Mouse (Mus musculus): Measurements from ENCODE around the gene Snx25.
"Not testable (repeated sequence)": the region's sequence is repeated elsewhere in the genome, so short reads cannot be mapped to it uniquely, and the experiment has no call there.

Gene Snx25

DNA sequence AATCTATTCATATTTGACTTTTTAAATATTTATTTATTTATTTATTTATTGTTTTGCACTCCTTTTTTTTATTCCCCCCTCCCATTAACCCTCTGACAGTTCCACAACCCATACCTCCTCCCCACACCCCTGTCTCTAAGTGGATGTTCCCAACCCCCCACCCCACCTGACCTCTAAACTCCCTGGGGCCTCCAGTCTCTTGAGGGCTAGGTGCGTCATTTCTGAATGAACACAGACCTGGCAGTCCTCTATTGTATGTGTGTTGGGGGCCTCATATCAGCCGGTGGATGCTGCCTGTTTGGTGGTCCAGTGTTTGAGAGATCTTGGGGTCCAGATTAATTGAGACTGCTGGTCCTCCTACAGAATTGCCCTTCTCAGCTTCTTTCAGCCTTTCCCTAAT, 16.4 kb downstream of the Snx25 start:
- not testable (repeated sequence) for DNase-seq

DNA sequence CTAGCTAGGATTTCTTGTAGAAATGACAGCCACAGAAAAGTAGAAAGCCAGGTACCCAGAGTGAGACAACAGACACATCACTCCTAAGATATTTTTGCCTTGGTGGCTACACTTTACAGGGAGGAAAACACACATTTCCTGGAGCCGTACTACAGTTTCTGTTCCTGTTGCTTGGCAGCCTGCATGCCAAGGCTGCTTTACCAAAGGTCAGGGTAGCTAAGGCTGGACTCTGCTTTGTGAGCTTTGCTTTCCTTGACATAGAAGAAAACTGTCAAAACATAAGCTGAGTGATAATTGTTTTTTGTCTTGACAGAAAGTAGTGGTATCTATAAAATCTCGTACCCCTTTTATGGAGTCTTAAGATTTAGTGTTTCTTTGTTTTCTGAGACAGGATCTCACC, 21.5 kb downstream of the Snx25 start:
- no peak for DNase-seq

DNA sequence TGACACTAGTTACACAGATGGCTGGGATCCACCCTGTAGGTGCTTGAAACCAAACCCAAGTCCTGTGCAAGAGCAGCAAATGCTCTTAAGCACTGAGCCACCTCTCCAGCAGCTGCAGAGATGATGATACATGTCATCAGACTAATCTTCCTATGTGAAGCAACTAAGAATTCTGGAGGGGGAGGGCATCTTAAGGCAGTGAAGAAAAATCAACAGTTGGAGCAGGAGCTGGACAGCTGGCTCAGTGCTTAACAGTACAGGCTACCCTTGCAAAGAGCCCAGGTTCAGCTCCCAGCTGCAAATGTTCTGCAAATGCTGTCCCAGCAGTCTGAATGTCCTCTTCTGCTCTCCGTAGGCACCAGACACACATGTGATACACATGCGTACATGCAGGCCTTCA, 29.5 kb downstream of the Snx25 start:
- no peak for DNase-seq

DNA sequence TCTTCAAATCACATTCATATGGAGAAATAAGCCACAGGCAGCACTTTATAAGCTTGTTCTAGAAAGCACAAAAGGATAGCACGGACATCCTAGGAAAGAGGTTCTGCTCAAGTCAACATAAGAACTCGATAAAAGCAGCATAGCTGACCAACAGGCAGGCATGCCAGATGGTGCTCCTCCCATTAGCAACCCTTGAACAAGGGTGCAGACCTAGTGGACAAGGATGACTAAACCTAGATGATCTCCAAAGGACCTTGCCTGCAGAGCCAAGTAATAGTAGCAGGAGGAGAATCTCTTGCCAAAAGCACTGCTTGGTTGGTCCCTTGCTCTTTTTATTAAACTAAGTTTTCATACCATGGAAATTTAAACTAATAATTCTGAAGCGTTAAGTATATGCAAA, 32.8 kb downstream of the Snx25 start:
- no peak for DNase-seq

DNA sequence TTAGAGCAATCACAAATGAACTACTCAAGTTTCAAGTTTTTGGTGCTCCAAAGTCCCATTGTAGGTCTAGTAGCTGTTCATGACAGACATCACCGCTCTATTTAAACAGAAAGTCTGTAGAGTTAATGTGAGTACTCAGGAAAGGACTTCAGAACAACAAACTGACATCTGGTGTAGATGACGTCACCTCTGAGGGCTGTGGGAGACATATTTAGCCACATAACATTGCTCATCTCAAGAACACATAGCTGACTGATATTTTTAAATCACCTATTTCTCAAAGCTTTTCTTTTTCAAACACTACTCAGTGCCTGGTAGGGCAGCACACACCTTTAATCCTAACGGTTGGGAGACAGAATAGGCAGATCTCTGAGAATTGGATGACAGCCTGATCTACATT, 34.8 kb downstream of the Snx25 start:
- DNase-seq, result no peak

DNA sequence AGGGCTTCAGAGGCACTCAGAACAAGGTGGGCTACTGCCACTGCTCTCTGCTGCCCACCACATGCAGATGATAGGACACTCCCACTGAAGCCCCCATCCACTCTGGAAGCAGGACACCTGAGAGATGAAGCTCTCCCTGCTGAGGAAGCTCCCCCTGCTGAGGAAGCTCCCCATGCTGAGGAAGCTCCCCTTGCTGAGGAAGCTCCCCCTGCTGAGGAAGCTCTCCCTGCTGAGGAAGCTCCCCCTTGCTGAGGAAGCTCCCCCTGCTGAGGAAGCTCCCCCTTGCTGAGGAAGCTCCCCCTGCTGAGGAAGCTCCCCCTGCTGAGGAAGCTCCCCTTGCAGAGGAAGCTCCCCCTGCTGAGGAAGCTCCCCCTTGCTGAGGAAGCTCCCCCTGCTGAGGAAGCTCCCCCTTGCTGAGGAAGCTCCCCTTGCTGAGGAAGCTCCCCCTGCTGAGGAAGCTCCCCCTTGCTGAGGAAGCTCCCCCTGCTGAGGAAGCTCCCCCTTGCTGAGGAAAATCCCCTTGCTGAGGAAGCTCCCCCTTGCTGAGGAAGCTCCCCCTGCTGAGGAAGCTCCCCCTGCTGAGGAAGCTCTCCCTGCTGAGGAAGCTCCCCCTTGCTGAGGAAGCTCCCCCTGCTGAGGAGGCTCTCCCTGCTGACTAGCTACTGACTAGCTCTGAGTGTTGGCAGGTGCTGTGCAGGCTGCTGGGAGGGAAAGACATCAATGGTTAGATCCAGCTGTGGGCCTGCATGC, 38.4 kb downstream of the Snx25 start:
- DNase-seq, result not testable (repeated sequence)

DNA sequence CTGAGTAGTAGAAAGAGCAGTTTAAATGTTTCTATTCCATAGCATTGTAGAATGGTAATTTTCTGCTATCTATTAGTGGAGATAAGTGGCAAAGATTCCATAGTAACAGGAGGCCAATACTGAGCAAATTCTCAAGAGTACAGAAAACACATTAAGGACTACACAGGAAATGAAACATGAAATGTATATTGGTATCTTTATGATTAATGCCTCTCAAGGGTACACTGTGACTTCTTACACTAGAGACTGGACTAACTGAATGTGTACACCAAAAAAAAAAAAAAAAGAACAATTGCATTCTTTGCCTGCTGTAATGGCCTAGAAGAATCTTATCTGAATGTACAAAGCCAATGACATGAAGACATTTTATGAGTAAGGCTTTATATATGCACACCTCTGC, 44.3 kb downstream of the Snx25 start:
- DNase-seq, result no peak

DNA sequence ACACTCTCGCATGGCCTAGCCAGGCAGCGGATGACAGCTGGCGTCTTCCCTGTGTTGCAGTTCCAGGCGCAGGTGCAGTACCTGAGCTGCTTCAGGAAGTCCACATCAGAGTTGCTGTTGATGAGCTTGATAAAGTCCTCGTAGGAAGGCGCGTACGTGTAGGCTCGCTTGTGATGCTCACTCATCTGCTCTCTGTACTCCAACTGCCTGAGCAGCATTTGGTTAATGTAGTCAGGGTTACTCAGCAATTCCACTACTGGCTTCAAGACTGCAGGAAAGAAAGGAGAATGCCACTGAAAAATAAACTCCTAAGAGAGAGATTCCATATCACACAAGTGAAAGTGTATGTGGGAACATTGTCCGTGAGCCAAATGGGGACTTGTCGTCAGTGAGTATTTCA, 48.5 kb downstream of the Snx25 start:
- no peak for DNase-seq

DNA sequence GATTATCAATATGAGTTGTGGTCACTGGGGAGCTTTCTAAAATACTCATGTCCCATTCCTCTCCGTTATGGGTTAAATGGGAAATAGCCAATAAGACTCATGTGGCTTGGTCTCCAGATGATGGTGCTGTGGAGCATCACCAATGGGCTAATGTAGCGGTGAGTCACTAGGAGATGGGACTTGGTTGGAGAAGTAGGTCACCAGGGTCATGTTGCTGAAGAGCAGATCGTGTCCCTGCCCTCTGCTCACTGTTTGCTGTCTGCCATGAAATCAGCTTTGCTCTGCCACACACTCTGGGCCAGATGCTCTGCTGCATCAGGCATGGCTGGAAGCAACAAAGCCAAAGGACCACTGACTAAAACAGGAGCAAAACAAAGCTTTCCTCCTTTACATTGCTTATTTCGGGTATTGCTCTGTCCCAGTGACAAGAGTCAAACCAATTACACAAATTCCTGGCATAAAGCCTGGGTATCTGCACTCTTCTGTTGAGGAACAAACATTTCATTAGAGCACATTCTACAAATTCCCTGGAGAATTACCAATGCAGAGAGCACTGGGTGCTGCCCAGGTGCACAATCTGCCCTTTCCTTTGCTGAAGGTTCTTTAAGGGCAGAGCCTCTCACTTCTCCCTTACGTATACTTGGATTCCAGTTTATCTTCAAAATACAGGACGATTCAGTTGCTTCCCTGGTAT, 59.1 kb downstream of the Snx25 start:
- no peak for DNase-seq

DNA sequence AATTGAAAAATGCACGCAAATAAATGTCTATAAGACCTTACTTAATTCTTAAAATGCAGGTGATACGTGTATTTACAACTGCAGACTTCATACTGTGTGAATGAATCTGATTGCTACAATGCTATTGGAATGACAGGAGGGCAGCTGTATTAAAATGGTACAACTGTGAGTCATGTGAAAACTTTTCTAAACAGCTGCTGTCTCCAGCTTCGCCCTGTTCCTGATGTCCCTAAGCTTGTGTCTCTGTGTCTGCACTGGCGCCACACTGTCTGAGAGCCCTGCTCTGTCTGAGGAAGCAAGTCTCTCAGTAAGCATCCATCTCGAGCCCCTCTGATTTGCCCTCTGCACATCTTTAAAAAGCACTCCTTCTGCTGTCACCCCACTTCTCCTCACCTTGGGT, 68.8 kb downstream of the Snx25 start:
- no peak for DNase-seq

DNA sequence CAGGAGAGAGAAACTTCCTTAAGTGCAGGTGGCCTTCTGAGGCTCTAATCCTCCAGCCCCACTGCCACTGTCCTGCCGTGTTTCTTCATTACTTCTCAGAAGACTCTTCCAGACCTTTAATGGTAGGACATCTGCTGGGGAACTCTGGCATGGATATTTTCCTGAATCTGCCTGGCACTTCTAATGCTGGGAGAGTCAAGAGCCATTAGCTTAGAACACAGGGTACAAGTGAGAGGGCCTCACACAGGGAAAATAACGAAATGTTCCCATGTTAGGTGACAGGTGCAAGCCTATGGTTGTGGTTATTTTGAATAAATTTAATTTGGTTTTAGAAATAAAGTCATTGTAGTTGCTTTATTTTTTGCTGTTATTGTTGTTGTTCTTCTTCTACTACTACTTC, 70.9 kb downstream of the Snx25 start:
- DNase-seq, result no peak

DNA sequence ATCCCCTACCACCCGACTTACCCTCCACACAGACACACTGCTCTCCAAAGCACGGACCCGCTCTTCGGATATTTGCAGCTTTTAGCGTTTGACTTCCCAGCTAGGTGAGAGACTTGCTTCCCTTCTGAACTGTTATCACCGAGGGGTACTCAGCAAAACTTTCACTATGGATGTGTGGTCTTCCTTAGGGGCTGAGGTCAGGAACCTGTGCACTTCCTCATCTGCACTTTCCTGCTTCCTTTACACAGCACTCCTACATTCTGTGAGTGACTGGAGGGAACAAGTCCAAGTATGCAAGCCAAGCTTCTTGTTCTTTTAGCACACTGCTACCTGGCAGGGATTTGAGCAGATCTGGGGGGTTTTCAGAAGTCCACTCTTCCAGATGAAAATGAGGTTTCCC, 73.1 kb downstream of the Snx25 start:
- DNase-seq, result no peak

DNA sequence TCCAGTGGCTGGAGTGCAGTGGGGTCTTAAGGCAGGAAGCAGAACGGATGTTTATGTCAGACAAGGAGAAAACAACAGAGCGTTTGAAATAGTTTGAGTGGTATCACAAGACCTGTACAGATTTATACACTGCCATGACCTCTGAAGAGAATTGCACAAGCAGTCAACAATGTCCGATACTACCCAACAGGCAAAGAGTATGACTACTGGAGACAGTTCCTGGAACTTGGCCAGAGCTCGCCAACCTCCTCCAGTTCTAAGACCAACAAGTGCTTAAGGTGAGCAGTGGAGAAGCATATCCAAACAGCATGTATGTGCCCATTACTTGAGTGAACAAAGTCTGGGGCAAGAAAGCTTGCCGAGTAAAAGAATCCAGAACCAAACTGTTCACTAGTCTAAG, 76.7 kb downstream of the Snx25 start:
- DNase-seq, result no peak

DNA sequence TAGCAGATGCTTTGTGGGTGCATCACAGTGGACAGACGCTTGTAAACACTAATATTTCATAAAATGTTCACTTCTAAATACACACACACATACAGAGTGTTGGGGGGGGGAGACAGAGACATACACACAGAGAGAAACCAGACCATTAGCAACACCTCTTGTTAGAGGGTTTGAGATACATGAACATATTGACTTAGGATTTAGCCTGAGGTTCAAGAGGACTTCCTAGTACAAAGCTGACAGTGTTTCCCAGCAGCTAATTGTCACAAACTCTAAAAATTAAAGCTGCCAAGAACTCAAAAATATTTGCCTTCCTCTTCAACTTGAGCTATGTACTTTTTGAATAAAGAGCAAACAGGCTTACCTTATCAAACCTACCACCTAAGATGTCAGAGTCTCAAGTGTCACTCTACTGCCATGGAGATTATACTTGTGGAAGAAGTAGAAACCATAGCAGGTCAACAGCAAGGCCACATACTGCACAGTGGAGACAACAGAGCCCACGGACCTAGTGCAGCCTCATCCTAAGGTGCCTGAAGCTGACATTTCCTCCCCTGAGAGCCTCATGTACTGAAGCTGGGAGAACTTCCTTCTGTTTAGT, 78.3 kb downstream of the Snx25 start:
- DNase-seq, result no peak

DNA sequence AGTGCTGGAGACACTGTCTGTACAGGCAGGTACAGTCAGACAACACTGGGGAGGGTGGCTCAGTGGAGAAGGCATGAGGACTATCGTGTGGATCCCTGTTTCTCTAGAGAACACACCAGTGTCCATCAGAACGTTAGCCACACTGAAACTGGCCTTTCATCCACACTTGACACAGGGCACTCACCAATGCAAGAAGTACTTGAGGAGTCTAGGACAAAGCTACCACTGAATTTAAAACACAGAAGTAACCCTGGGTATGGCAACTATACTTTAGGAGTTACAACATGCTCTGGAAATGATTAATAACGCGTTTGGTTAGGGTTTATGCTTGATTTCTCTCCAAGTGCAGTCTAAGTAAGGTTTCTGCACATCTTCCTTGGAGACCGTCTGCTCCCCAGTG, 79.2 kb downstream of the Snx25 start:
- DNase-seq, result no peak

DNA sequence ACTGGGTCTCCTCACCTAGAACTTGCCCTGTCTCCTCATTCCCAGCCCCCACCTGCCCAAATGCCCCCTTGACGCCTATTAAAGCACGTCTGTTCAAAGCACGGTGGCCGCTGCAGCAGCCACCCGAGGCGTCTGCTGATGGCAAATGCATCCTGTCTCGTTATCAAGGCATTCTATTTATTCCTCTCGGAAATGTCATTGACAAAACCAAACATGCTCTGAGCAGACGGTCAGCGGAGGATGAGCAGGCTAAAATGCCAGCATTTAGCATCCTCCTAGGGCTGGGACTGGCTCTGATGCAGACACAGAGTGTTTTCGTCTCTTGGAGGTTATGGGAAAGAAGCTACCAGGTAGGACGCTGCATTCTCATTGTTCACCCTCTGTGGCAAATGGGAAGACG, 111.7 kb downstream of the Snx25 start:
- DNase-seq, result no peak

DNA sequence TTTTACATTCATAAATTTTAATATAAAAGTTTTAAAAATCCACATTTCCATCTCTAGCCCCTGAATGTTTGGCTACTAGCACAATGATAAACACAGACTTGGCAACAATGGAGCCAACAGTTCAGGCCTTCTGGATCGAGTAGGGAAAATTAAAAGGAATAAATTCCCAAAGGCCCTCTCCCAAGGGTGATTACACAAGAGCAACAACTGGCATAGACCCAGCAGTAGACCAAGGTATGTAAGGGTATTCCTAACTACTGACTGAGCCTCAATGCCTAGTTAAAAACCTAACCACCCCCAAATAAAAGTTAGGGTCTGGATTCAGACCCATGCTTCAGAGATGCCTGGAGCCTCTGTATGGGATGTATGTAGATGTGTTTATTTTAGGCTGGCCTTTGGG, 112.3 kb downstream of the Snx25 start:
- DNase-seq, result no peak

DNA sequence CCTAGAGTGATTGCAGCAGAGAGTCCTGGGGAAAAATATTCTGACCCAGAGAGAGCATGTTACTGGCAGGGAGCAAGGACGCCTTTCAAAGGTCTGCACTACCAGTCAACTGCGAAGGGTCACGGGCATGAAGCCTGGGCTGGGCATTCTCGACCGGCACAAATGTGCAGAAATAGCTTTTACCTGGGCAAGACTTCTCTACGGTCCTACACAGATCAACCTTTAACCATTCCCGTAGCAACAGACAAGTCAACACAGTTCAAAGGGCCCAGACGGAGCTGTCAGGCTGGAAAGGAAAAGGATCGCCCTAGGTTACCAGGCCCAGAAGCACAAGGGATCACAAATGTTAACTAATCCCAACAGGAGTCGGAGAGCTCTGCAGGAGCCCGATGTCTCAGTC, 115.7 kb downstream of the Snx25 start:
- no peak for DNase-seq

DNA sequence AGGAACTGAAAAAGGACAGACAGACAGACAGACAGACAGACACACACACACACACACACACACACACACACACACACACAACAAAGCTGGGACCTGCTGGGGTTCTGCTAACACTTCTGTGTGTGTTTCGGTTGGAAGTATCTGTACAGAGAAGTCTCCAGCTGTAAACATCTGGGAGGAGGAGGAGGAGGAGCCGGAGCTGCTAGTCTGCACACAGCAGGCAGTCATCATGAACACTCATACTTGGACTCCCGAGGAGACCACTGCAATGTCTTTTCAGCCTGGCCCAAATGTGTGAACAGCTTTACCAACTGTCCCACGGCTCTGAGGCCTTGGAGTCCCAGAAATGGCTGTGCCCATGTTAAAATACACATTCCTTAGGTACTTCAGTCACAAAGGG, 127.6 kb downstream of the Snx25 start:
- DNase-seq, result no peak

DNA sequence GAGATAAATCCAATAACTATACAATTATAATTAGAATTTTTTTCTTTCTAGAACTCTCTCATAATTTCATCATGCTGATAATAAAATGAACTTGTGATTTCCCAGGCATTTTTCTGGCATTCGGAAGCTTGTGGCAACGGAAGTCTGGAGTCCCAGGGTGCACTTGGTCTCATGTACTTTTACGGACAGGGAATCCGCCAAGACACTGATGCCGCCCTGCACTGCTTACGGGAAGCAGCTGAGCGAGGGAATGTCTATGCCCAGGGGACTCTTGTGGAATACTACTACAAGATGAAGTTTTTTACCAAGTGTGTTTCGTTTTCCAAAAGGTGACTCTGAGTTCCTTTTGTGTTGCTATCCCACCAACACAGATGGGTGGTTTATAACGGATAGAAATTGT, 129.2 kb downstream of the Snx25 start:
- DNase-seq, result no peak

DNA sequence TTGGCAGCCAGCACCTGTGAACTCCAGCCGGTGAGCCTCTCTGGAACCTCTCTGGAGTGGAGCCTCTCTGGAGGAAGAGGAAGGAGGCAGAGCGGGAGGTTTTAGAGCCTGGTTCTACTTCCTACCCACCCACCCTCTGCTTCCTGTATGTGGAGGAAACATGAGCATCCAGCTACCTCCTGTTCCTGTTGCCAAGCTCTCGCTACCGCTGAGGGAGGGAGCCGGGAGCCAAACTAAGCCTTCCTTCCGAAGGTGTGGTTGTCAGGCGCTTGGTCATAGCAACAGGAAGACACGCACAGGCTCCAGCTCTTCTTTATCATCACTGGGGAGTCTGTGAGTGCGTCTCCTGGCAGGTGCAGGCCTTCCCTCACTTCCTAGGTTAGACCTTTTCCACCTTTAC, 129.8 kb downstream of the Snx25 start:
- DNase-seq, result no peak

DNA sequence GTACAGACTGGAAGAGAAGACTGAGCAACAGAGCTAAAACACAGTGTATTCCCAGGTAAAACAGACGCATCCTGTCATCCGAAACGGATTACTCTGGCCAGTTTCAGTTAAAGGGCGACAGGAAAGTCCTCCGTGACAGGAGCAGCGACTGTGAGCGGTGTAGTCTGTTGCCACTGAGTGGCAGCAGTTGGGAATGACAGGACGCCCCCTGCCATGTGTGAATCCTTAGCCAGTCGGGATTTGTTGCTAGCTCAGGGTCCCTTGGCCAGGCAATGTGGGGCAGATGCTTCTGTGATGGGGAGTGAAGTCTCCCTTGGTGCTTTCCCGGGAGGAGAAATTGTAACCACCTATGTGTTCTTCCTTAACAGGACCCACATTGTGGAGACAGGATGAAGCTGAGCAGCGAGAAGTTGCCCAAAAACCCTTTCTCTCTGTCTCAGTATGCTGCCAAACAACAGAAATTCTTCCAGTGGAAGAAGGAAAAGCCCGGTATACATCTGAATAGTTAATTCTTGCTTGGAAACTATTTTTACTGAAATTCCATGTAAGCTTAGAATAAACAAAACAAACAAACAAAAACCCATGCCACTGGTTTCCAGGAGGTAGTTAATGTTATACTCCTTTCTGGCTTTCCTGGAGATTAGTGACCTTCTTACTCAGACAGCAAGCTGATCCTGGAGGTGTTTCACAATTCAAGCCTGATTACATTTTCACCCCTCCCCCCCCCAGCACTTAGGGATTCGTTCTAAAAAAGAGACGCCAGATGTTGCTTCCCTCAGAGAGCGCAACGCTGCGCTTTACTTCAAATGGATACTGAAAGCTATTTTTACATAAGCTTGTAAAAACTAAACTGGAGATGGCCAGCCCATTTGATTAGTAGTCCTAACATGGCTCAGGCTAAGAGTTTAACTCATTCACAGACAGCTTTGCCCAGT, 140.9 kb downstream of the Snx25 start:
- no peak for DNase-seq

DNA sequence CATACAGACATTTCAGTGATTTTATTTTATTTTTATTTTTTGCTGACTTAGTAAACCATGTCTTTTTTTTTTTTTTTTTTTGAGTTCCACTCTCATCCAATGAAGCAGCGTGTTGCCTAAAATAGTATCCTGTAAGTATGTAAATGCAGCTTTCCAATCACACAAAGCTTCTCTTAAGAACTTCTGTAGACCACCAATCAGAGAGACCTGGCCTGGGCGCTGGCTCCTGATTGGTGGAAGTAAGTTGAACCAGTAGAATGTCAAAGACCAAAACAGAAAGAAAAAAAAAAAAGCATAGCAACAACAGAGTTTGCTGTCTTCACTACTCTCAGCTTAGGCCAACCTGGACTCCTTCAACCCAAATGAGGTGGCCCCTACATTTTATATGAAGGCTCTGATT, 141.7 kb downstream of the Snx25 start:
- no peak for DNase-seq
